Mouse (Mus musculus) brain, embryonic 14.5 days (tissue): ENCODE measurements around the gene Nxph4. TPM values are rescaled to one million over a fixed set of nuclear protein-coding genes. Genes with fewer than 3 reads are reported as not detected.
A peak's percentile ranks its signal among the peaks of the same experiment; 100 is the strongest.

ENCODE experiments used
- DNase-seq: peaks from one replicate; pipeline ENCODE4 v3.0.0-alpha.2; 2011; ENCODE audit warnings: low read depth
- CTCF ChIP-seq: fragments of 200-500 bp; IDR thresholded peaks from 2 replicates; pipeline ENCODE4 v1.5.1; 2012; ENCODE audit warnings: inconsistent platforms, mild to moderate bottlenecking, moderate library complexity, borderline replicate concordance; ENCODE audit not compliant: insufficient read depth, insufficient read length; ENCODE audit errors: extremely low read depth
- POLR2A ChIP-seq: fragments of 200-500 bp; IDR thresholded peaks from 2 replicates; pipeline ENCODE4 v1.6.1; 2012; ENCODE audit warnings: mild to moderate bottlenecking, inconsistent platforms, borderline replicate concordance; ENCODE audit not compliant: poor library complexity, insufficient read depth, insufficient read length, severe bottlenecking; ENCODE audit errors: extremely low read depth
- polyA plus RNA-seq: library from polyadenylated mRNA; depleted of rRNA; stranded (reverse); fragments of >200 nt; gene quantifications from 2 replicates; pipeline ENCODE4 v1.2.3, GENCODE M21; 2012; rRNA removed

Gene Nxph4
- polyA plus RNA-seq, 1 experiment, result 48.8 TPM

- no peak for DNase-seq
Observed at GRCm38 (mm10) chr10:127491128-127491512, 43.2 kb downstream of the Nxph4 start.

GRCm38 (mm10) chr10:127490160-127491127 lies 43.9 kb downstream of the Nxph4 start:
- no peak for TF ChIP-seq CTCF
- TF ChIP-seq POLR2A, result no peak
- DNase-seq, result peak; percentile 21

More at GRCm38 (mm10) chr10:127491128-127491512, 43.2 kb downstream of the Nxph4 start:
- TF ChIP-seq POLR2A, result no peak
- no peak for TF ChIP-seq CTCF

- TF ChIP-seq CTCF (no peak), POLR2A (no peak)
- no peak for DNase-seq
Observed at GRCm38 (mm10) chr10:127488856-127489255, 45.5 kb downstream of the Nxph4 start.

GRCm38 (mm10) chr10:127485235-127485634 lies 49.1 kb downstream of the Nxph4 start:
- TF ChIP-seq POLR2A (no peak), CTCF (no peak)
- DNase-seq, result no peak

- TF ChIP-seq CTCF (no peak), POLR2A (no peak)
- no peak for DNase-seq
Observed at GRCm38 (mm10) chr10:127480833-127481813, 53.2 kb downstream of the Nxph4 start.

GRCm38 (mm10) chr10:127479131-127479530 lies 55.2 kb downstream of the Nxph4 start:
- TF ChIP-seq CTCF, result peak; percentile 35; the same call in 1 of the 2 replicates
- TF ChIP-seq POLR2A, result no peak
- peak; percentile 63 for DNase-seq

- TF ChIP-seq POLR2A (no peak), CTCF (no peak)
- DNase-seq, result no peak
Observed at GRCm38 (mm10) chr10:127477301-127477700, 57.1 kb downstream of the Nxph4 start.

GRCm38 (mm10) chr10:127476541-127476940 lies 57.8 kb downstream of the Nxph4 start:
- DNase-seq, result no peak

More at GRCm38 (mm10) chr10:127476541-127476940, 57.8 kb downstream of the Nxph4 start:
- TF ChIP-seq CTCF (no peak), POLR2A (no peak)

Other genes with a start within 250 kb of the Nxph4 start
- 39.2 and 67.3 TPM in 2 replicates for gene Mbd6, start 245.5 kb downstream of the Nxph4 start, polyA plus RNA-seq
- 88.2 and 102 TPM in 2 replicates for gene Mars, start 222.8 kb downstream of the Nxph4 start, polyA plus RNA-seq
- 0.49 and 0.71 TPM in 2 replicates for gene Arhgap9, start 212.6 kb downstream of the Nxph4 start, polyA plus RNA-seq
- gene Gli1, start 192.6 kb downstream of the Nxph4 start, polyA plus RNA-seq, result 7.4 and 11.3 TPM in 2 replicates
- gene Inhbe, start 180.1 kb downstream of the Nxph4 start, polyA plus RNA-seq, result not detected in 2 replicates
- not detected in 2 replicates for gene Inhbc, start 164.1 kb downstream of the Nxph4 start, polyA plus RNA-seq
- gene R3hdm2, start 154.2 kb downstream of the Nxph4 start, polyA plus RNA-seq, result 58.6 and 110 TPM in 2 replicates
- 6.8 and 9.8 TPM in 2 replicates for gene Stac3, start 32.9 kb downstream of the Nxph4 start, polyA plus RNA-seq
- gene Ndufa4l2, start 19.6 kb downstream of the Nxph4 start, polyA plus RNA-seq, result 10.8 and 13.0 TPM in 2 replicates
- gene Shmt2, start 12.1 kb downstream of the Nxph4 start, polyA plus RNA-seq, result 80.8 and 100 TPM in 2 replicates
- gene Lrp1, start 86.6 kb upstream of the Nxph4 start, polyA plus RNA-seq, result 155 and 269 TPM in 2 replicates
- 5.7 and 7.4 TPM in 2 replicates for gene Stat6, start 108.4 kb upstream of the Nxph4 start, polyA plus RNA-seq
- 6.4 and 10.7 TPM in 2 replicates for gene Nemp1, start 132.3 kb upstream of the Nxph4 start, polyA plus RNA-seq
- gene Nab2, start 134.0 kb upstream of the Nxph4 start, polyA plus RNA-seq, result 7.4 and 8.0 TPM in 2 replicates
- 2.0 and 2.6 TPM in 2 replicates for gene Myo1a, start 170.6 kb upstream of the Nxph4 start, polyA plus RNA-seq
- 0.74 and 2.1 TPM in 2 replicates for gene Tac2, start 189.9 kb upstream of the Nxph4 start, polyA plus RNA-seq
- 14.9 and 18.7 TPM in 2 replicates for gene Zbtb39, start 205.0 kb upstream of the Nxph4 start, polyA plus RNA-seq
- gene Gpr182, start 217.2 kb upstream of the Nxph4 start, polyA plus RNA-seq, result 0.83 and 1.2 TPM in 2 replicates
- gene Rdh1, start 225.2 kb upstream of the Nxph4 start, polyA plus RNA-seq, result 0.06 and 0.12 TPM in 2 replicates
- 0.29 TPM in 1 of 2 replicates, not detected in the other for gene Rdh16f1, start 225.2 kb upstream of the Nxph4 start, polyA plus RNA-seq
- 0.05 and 0.34 TPM in 2 replicates for gene Rdh9, start 241.8 kb upstream of the Nxph4 start, polyA plus RNA-seq